Mouse (Mus musculus) lung, embryonic 15.5 days (tissue): ENCODE results near the gene Otof. TPM values are rescaled to one million over a fixed set of nuclear protein-coding genes. Genes with fewer than 3 reads are reported as not detected.
A peak's percentile ranks its signal among the peaks of the same experiment; 100 is the strongest.

Experiments
- ATAC-seq: fragments of 200-750 bp; cut with Nextera tagmentation; 2 replicates; pipeline ENCODE4 v1.8.0; 2017; ENCODE audit warnings: moderate number of reproducible peaks, borderline replicate concordance; ENCODE audit not compliant: low FRiP score, low TSS enrichment; ENCODE audit errors: extremely low read depth
- H3K27ac ChIP-seq: fragments of 300-500 bp; sonication (generic); 2 replicates; pipeline ENCODE4 v1.5.1; 2015; ENCODE audit warnings: moderate library complexity, mild to moderate bottlenecking, inconsistent platforms
- H3K27me3 ChIP-seq: fragments of 300-500 bp; sonication (generic); 2 replicates; pipeline ENCODE4 v1.6.1; 2015; ENCODE audit warnings: inconsistent platforms
- H3K36me3 ChIP-seq: fragments of 300-500 bp; sonication (generic); 2 replicates; pipeline ENCODE4 v1.6.1; 2015; ENCODE audit warnings: inconsistent platforms
- H3K4me1 ChIP-seq: fragments of 300-500 bp; sonication (generic); 2 replicates; pipeline ENCODE4 v1.6.1; 2015; ENCODE audit warnings: inconsistent platforms
- H3K4me2 ChIP-seq: fragments of 300-500 bp; sonication (generic); 2 replicates; pipeline ENCODE4 v1.6.1; 2015; ENCODE audit warnings: inconsistent platforms, mild to moderate bottlenecking, moderate library complexity
- H3K4me3 ChIP-seq: fragments of 300-500 bp; sonication (generic); 2 replicates; pipeline ENCODE4 v1.5.1; 2015; ENCODE audit warnings: mild to moderate bottlenecking, inconsistent platforms
- H3K9ac ChIP-seq: fragments of 300-500 bp; sonication (generic); 2 replicates; pipeline ENCODE4 v1.6.1; 2015; ENCODE audit warnings: inconsistent platforms
- H3K9me3 ChIP-seq: fragments of 300-500 bp; sonication (generic); 2 replicates; pipeline ENCODE4 v1.6.1; 2016; ENCODE audit warnings: inconsistent platforms
- WGBS: fragments of 180-500 bp; shearing (Covaris S2); methylation state at CpG from one replicate; pipeline ENCODE4 v1.1.7; 2015; 5-methylcytosine and 5-hydroxymethylcytosine counted together
- polyA plus RNA-seq: library from polyadenylated mRNA; unstranded; fragments of >200 nt; fragmentation: Nextera tagmentation; extraction: Ambion mirVana; gene quantifications from 2 replicates; pipeline ENCODE4 v1.2.1, GENCODE M21; 2015

The Otof gene
- 0.81 TPM in 2 replicates for polyA plus RNA-seq

DNA sequence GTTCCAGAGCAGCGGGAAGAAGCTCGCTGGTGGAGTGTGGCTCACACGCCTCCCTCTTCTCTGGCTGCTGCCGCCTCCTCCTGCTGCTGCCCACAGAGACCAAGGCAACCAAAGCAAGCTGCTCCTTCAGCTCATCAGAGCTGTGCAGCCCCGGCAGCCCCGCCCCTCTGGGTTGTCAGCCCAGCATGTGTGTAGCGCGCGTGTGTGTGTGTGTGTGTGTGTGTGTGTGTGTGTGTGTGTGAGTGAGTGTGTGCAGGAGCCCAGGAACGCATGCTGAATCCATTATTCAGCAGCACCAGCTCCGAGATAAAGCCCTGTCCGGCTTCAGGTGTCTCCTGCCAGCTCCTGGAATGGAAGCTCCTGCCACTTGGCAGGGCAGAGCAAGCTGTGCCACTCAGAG, at the start of gene Otof:
TSS of gene Otof (minus strand) at position 112 of the 400 bp plus-strand sequence.
- Histone ChIP-seq H3K9me3 (no peaks in the 10 kb centered on the region), H3K9ac (0 out of 2 replicates have a peak within 1 kb of the TSS, but pooled peaks have one; percentile 3), H3K36me3 (no peaks in the 10 kb centered on the region), H3K4me1 (peaks cover 23% of the 10 kb centered on the region), H3K4me2 (0 out of 2 replicates have a peak within 1 kb of the TSS, but pooled peaks have one; percentile 16), H3K4me3 (no peak within 1 kb of the TSS), H3K27ac (no peak within 1 kb of the TSS), H3K27me3 (peaks cover 21% of the 10 kb centered on the region; the same call in 1 of the 2 replicates)
- WGBS: 8% methylated on average over 11 of the region's 12 CpGs
- peak; percentile 63 for ATAC-seq

DNA sequence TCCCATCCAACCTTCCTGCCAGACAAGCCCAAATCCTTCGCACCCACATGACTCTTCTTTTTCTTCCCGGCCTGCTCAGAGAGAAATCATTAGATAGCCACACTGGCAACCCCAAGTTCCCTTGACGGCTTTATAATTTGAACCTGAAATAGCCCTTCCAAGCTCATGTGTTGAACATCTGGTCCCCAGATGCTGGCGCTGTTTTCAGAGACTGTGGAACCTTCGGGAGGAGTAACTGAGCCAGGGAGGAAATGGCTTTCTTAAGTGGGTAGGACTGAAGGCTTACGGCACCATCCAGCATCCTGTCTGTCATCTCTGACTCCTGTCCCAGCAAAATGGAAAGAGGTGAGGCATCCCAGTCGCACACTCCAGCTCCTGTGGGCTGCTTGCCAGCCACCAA, 35.6 kb upstream of the Otof start:
- Histone ChIP-seq H3K9me3 (no peaks in the 10 kb centered on the region), H3K4me2 (no peak overlapping the region), H3K4me1 (peaks cover 4% of the 10 kb centered on the region; the same call in 1 of the 2 replicates), H3K27me3 (no peaks in the 10 kb centered on the region), H3K4me3 (no peak overlapping the region), H3K27ac (no peak overlapping the region), H3K9ac (no peak overlapping the region), H3K36me3 (no peaks in the 10 kb centered on the region)
- ATAC-seq: no peak
- WGBS: 48% methylated on average over 7 of the region's 7 CpGs

GRCm38 (mm10) chr5:30496821-30497220, 35.1 kb upstream of the Otof start:
- Histone ChIP-seq H3K9ac (no peak overlapping the region), H3K36me3 (no peaks in the 10 kb centered on the region), H3K4me3 (no peak overlapping the region), H3K27ac (no peak overlapping the region), H3K4me1 (peaks cover 4% of the 10 kb centered on the region; the same call in 1 of the 2 replicates), H3K9me3 (no peaks in the 10 kb centered on the region), H3K27me3 (no peaks in the 10 kb centered on the region), H3K4me2 (no peak overlapping the region)
- WGBS: 66% methylated on average over 8 of the region's 8 CpGs
- no peak for ATAC-seq

- Histone ChIP-seq H3K9ac (no peak overlapping the region), H3K4me2 (no peak overlapping the region), H3K27me3 (no peaks in the 10 kb centered on the region), H3K27ac (no peak overlapping the region), H3K4me3 (no peak overlapping the region), H3K4me1 (peaks cover 13% of the 10 kb centered on the region), H3K9me3 (no peaks in the 10 kb centered on the region), H3K36me3 (no peaks in the 10 kb centered on the region)
- ATAC-seq: no peak
- 64% methylated on average over 2 of the region's 2 CpGs for WGBS
Observed at GRCm38 (mm10) chr5:30495288-30495687, 33.6 kb upstream of the Otof start.

- 54% methylated on average over 7 of the region's 7 CpGs for WGBS
- no peak for ATAC-seq
- H3K36me3 ChIP-seq: no peaks in the 10 kb centered on the region
Observed at GRCm38 (mm10) chr5:30494606-30495005, 32.9 kb upstream of the Otof start.

GRCm38 (mm10) chr5:30493723-30494122, 32.0 kb upstream of the Otof start:
- no peak overlapping the region for H3K4me3 ChIP-seq
- peaks cover 24% of the 10 kb centered on the region for H3K4me1 ChIP-seq
- ATAC-seq: no peak
- H3K27me3 ChIP-seq: no peaks in the 10 kb centered on the region
- no peaks in the 10 kb centered on the region for H3K36me3 ChIP-seq
- H3K9ac ChIP-seq: no peak overlapping the region
- no peak overlapping the region for H3K4me2 ChIP-seq
- WGBS: 45% methylated on average over 7 of the region's 7 CpGs
- no peaks in the 10 kb centered on the region for H3K9me3 ChIP-seq
- H3K27ac ChIP-seq: no peak overlapping the region

More at GRCm38 (mm10) chr5:30494606-30495005, 32.9 kb upstream of the Otof start:
- no peak overlapping the region for H3K4me2 ChIP-seq
- H3K27ac ChIP-seq: no peak overlapping the region
- H3K9me3 ChIP-seq: no peaks in the 10 kb centered on the region
- no peaks in the 10 kb centered on the region for H3K27me3 ChIP-seq
- H3K4me1 ChIP-seq: peaks cover 19% of the 10 kb centered on the region
- no peak overlapping the region for H3K9ac ChIP-seq
- no peak overlapping the region for H3K4me3 ChIP-seq

DNA sequence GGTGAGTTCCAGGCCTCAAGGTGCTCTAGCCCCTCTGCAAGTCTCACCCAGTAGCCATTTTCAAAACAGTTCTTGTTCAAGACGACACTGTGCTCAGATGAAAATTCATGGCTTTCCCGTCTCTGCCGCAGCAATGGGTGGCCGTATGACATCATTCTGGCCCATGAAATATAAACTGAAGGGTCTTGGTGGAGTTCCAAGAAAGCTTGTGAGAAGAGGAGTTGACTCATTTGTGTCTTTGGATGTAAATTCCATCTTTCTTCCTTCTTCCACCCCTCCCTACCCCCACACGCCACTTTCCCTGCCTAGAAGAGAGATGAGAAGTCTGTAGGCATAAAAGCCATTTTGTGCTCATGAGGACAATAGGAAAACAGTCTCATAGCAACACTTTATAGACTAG, 29.1 kb upstream of the Otof start:
- no peaks in the 10 kb centered on the region for H3K27me3 ChIP-seq
- no peak overlapping the region for H3K4me2 ChIP-seq
- no peak overlapping the region for H3K4me3 ChIP-seq
- ATAC-seq: peak; percentile 74
- peak overlapping the region; percentile 77 for H3K27ac ChIP-seq
- H3K4me1 ChIP-seq: peaks cover 24% of the 10 kb centered on the region
- H3K9ac ChIP-seq: no peak overlapping the region
- 31% methylated on average over 5 of the region's 5 CpGs for WGBS
- no peaks in the 10 kb centered on the region for H3K36me3 ChIP-seq
- H3K9me3 ChIP-seq: no peaks in the 10 kb centered on the region

GRCm38 (mm10) chr5:30490215-30490614, 28.5 kb upstream of the Otof start:
- no peak overlapping the region for H3K4me3 ChIP-seq
- H3K27ac ChIP-seq: peak overlapping the region; percentile 77
- no peaks in the 10 kb centered on the region for H3K9me3 ChIP-seq
- H3K9ac ChIP-seq: no peak overlapping the region
- H3K27me3 ChIP-seq: no peaks in the 10 kb centered on the region
- H3K36me3 ChIP-seq: no peaks in the 10 kb centered on the region
- no peak overlapping the region for H3K4me2 ChIP-seq
- ATAC-seq: peak; percentile 78
- H3K4me1 ChIP-seq: peaks cover 29% of the 10 kb centered on the region

GRCm38 (mm10) chr5:30485136-30485535, 23.4 kb upstream of the Otof start:
- peaks cover 21% of the 10 kb centered on the region for H3K4me1 ChIP-seq
- no peak for ATAC-seq
- H3K27me3 ChIP-seq: no peaks in the 10 kb centered on the region
- no peak overlapping the region for H3K4me3 ChIP-seq
- WGBS: 58% methylated on average over 6 of the region's 6 CpGs
- no peak overlapping the region for H3K9ac ChIP-seq
- H3K9me3 ChIP-seq: no peaks in the 10 kb centered on the region
- H3K4me2 ChIP-seq: no peak overlapping the region
- no peaks in the 10 kb centered on the region for H3K36me3 ChIP-seq
- H3K27ac ChIP-seq: no peak overlapping the region

DNA sequence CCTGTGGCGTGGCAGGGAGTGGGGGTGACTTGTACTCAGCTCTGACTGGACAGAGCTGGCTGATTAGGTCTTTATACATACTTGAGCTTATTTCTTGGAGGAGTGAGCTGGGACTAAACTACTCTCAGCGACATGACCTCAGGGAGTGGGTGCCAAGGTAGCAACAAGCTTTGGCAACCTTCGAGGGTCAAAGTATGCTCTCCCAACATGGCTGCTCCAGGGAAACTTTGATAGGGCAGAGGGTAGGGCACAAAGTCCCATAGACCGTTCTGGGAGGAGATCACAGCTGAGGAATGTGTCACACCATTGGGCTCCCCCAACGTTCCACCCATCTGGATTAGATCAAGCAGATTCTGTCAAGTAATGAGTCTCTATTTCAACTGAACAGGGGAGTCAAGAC, 22.9 kb upstream of the Otof start:
- Histone ChIP-seq H3K4me2 (no peak overlapping the region), H3K27ac (no peak overlapping the region), H3K9ac (no peak overlapping the region), H3K4me1 (peaks cover 16% of the 10 kb centered on the region), H3K4me3 (no peak overlapping the region), H3K27me3 (no peaks in the 10 kb centered on the region), H3K9me3 (no peaks in the 10 kb centered on the region), H3K36me3 (no peaks in the 10 kb centered on the region)
- no peak for ATAC-seq
- WGBS: 74% methylated on average over 5 of the region's 5 CpGs

DNA sequence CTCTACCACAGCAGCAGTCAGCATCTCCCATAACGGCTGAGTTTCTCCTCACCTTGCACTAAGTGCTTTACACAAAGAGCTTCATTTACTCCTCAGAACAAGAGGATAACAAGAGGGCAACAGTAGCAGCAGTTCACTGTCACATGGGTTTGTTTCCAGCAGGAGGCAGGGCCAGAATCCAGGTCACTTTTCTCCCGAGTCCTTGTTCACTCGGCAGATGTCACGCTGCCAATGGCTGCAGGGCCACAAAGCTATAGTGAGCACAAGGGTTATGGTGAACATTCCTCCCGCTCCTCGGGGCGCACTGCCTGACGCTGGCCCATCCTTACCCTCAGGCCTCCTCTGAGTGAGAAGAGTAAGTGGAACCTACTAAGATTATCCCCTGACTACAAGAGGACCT, 21.8 kb upstream of the Otof start:
- Histone ChIP-seq H3K36me3 (no peaks in the 10 kb centered on the region), H3K9me3 (no peaks in the 10 kb centered on the region), H3K4me3 (no peak overlapping the region), H3K4me1 (peaks cover 12% of the 10 kb centered on the region), H3K27me3 (no peaks in the 10 kb centered on the region), H3K27ac (no peak overlapping the region), H3K4me2 (no peak overlapping the region), H3K9ac (no peak overlapping the region)
- 70% methylated on average over 8 of the region's 8 CpGs for WGBS
- ATAC-seq: no peak

DNA sequence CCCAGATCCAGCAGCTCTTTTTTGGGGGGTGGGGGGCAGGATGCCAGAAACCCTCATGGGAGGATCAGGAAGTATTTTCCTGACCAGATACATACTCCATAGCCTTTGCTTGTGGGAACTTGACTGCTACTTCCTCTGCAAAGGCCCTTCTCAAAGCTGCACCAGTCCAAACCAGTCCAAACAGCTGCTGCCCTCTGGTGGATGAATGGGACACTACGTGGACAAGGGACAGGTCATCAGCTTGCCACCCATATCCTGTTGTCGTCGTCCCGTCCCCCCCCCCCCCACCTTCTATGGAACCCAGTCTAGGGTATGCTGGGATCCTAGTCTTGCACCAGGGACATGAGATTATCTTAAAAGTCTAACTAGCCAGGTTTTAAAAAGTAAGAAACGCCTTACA, 20.6 kb upstream of the Otof start:
- no peak overlapping the region for H3K4me3 ChIP-seq
- 15% methylated on average over 5 of the region's 5 CpGs for WGBS
- H3K27me3 ChIP-seq: no peaks in the 10 kb centered on the region
- no peaks in the 10 kb centered on the region for H3K9me3 ChIP-seq
- no peak overlapping the region for H3K9ac ChIP-seq
- no peak for ATAC-seq
- peaks cover 12% of the 10 kb centered on the region for H3K4me1 ChIP-seq
- H3K36me3 ChIP-seq: no peaks in the 10 kb centered on the region
- no peak overlapping the region for H3K4me2 ChIP-seq
- H3K27ac ChIP-seq: no peak overlapping the region

DNA sequence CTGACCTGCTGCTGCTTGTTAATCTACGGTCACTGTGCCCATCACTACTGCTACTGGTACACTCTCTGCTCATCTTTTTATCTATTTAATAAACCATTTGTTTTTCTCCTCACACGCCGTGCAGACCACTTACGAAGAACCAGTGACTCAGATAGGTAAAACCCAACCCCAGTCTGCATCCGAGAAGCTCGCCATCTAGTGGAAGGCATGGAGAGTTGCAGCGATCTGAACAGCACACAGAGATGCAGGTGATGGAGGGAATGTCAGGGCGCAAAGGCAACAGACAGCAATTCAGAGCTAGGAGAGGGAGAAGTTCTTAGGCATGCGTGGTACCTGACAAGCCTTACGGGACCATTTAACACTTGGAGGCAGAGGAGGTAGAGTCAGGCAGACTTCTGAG, 14.8 kb upstream of the Otof start:
- 37% methylated on average over 10 of the region's 10 CpGs for WGBS
- H3K9me3 ChIP-seq: no peaks in the 10 kb centered on the region
- no peak for ATAC-seq

More for the DNA sequence above, 14.8 kb upstream of the Otof start:
- no peak overlapping the region for H3K4me3 ChIP-seq
- H3K27ac ChIP-seq: no peak overlapping the region
- H3K4me1 ChIP-seq: no peaks in the 10 kb centered on the region
- no peak overlapping the region for H3K4me2 ChIP-seq
- H3K27me3 ChIP-seq: no peaks in the 10 kb centered on the region
- H3K9ac ChIP-seq: no peak overlapping the region
- no peaks in the 10 kb centered on the region for H3K36me3 ChIP-seq
